Mouse (Mus musculus) small intestine, adult 2 months (tissue): ENCODE data around the gene Arhgap31. TPM values are rescaled to one million over a fixed set of nuclear protein-coding genes. Genes with fewer than 3 reads are reported as not detected.

Experiments
- H3K27ac ChIP-seq: fragments of 200-500 bp; 2 replicates; pipeline ENCODE4 v1.5.1; 2012; ENCODE audit warnings: low read depth, low read length, control low read depth, inconsistent platforms; ENCODE audit not compliant: insufficient read depth
- H3K27me3 ChIP-seq: fragments of 200-500 bp; 2 replicates; pipeline ENCODE4 v1.6.1; 2012; ENCODE audit warnings: mild to moderate bottlenecking, moderate library complexity, low read length, inconsistent platforms; ENCODE audit not compliant: control insufficient read depth, insufficient read depth
- H3K36me3 ChIP-seq: fragments of 200-500 bp; 2 replicates; pipeline ENCODE4 v1.6.1; 2012; ENCODE audit warnings: mild to moderate bottlenecking, low read length, control low read depth, inconsistent platforms; ENCODE audit not compliant: control insufficient read depth, insufficient read depth
- H3K4me1 ChIP-seq: fragments of 200-500 bp; 2 replicates; pipeline ENCODE4 v1.6.1; 2012; ENCODE audit warnings: low read length, inconsistent platforms, mixed read lengths; ENCODE audit not compliant: control insufficient read depth, insufficient read depth, insufficient read length
- H3K4me3 ChIP-seq: fragments of 200-500 bp; 2 replicates; pipeline ENCODE4 v1.5.1; 2012; ENCODE audit warnings: low read depth, mild to moderate bottlenecking, control low read depth, inconsistent platforms, low read length, moderate library complexity
- CTCF ChIP-seq: fragments of 200-500 bp; IDR thresholded peaks from 2 replicates; pipeline ENCODE4 v1.5.1; 2012; ENCODE audit warnings: low read depth, mild to moderate bottlenecking, control low read depth, inconsistent platforms, low read length, moderate library complexity, mixed read lengths; ENCODE audit not compliant: insufficient replicate concordance, insufficient read length; ENCODE audit errors: extremely low read depth
- POLR2A ChIP-seq: fragments of 200-500 bp; IDR thresholded peaks from 2 replicates; pipeline ENCODE4 v1.6.1; 2012; ENCODE audit warnings: low read depth, mild to moderate bottlenecking, control low read depth, inconsistent platforms, low read length, moderate library complexity
- WGBS: fragments of 180-500 bp; shearing (Covaris S2); methylation state at CpG from one replicate; pipeline ENCODE4 v1.1.7; 2018; 5-methylcytosine and 5-hydroxymethylcytosine counted together
- polyA plus RNA-seq: library from polyadenylated mRNA; depleted of rRNA; stranded (reverse); fragments of >200 nt; gene quantifications from 2 replicates; pipeline ENCODE4 v1.2.3, GENCODE M21; 2012; rRNA removed

The Arhgap31 gene
- polyA plus RNA-seq = 2.0 and 4.0 TPM in 2 replicates

DNA sequence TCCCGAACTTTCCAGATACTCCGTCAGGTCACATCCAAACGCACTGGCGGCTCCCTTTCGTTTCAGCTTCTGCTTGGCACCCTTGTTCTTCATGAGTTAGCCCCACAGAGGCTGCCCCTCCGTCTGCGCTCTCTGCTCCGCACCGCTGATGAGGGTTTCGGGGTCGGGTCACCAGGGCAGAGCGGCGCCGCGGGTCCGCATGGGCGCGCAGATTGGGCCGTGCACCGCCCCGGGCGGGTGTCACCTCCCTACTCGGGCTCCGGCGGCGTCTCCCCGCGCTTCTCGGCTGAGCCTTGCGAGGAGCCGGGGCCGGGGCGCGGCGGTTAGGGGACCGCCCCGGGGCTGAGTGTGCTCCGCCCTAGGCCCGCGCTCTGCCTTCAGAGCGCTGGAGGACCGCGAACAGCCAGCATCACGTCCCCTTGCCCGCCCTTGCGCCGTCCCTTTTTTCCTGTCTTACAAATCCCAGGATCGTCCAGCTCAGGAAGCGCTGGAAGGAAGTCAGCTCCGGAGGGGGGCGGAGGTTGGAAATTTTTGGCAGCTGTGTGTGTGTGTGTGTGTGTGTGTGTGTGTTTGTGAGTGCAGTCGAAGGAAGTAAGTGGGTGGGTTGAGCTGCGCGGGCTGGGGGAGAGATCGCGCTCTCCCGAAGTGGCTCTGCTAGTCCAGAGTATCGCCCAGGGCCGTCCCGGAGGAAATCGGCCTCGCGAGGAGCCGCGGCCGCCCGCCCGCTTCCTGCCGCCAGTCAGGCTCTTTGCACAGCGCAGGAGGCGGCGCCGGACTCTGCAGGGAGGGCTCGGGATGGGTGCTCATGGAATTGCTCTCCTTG is at the start of gene Arhgap31:
TSS of gene Arhgap31 (minus strand) at position 694 of the 823 bp plus-strand sequence.
- no peaks in the 10 kb centered on the region for H3K36me3 ChIP-seq
- WGBS = under 1% methylated on average over 74 of the region's 74 CpGs
- H3K27ac ChIP-seq = peak within 1 kb of the TSS; percentile 91
- H3K4me3 ChIP-seq = peak within 1 kb of the TSS; percentile 95
- TF ChIP-seq POLR2A (peak; percentile 43), CTCF (no peak)
- H3K27me3 ChIP-seq = no peaks in the 10 kb centered on the region
- no peaks in the 10 kb centered on the region for H3K4me1 ChIP-seq

DNA sequence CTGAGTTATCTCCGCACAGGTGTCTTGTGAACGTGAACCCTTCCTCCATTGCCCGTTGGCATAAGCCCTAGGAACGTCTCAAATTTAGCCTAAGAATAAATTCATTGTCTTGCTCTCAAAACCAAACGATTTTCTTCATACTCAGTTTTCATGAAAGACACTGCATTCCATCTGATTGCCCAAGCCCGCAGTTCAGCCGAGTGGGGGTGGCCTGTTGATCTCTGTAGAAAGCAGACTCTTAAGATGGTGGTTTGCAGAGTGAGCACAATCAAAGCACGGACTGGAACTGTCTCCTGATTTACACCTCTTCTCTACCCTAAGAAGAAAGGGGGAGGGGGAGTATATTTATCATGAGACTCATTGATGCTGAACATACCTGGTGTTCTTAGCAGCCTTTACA is 49.3 kb upstream of the Arhgap31 start:
- no peak overlapping the region for H3K4me3 ChIP-seq
- 86% methylated on average over 8 of the region's 8 CpGs for WGBS
- peaks cover 26% of the 10 kb centered on the region for H3K36me3 ChIP-seq
- no peak overlapping the region for H3K27ac ChIP-seq
- peaks cover 5% of the 10 kb centered on the region; the same call in 1 of the 2 replicates for H3K4me1 ChIP-seq
- TF ChIP-seq CTCF (no peak), POLR2A (no peak)
- H3K27me3 ChIP-seq = no peaks in the 10 kb centered on the region

GRCm38 (mm10) chr16:38761972-38762371 is 48.9 kb upstream of the Arhgap31 start:
- no peak overlapping the region for H3K27ac ChIP-seq
- H3K27me3 ChIP-seq = no peaks in the 10 kb centered on the region
- WGBS = 78% methylated on average over 5 of the region's 5 CpGs
- TF ChIP-seq CTCF = no peak
- no peak for TF ChIP-seq POLR2A
- H3K4me3 ChIP-seq = no peak overlapping the region
- peaks cover 5% of the 10 kb centered on the region; the same call in 1 of the 2 replicates for H3K4me1 ChIP-seq
- peaks cover 23% of the 10 kb centered on the region for H3K36me3 ChIP-seq

- WGBS = 78% methylated on average over 6 of the region's 6 CpGs
- Histone ChIP-seq H3K27me3 (no peaks in the 10 kb centered on the region), H3K27ac (no peak overlapping the region), H3K4me3 (no peak overlapping the region), H3K4me1 (peaks cover 5% of the 10 kb centered on the region; the same call in 1 of the 2 replicates), H3K36me3 (peaks cover 20% of the 10 kb centered on the region)
- no peak for TF ChIP-seq POLR2A
- no peak for TF ChIP-seq CTCF
These were observed 47.8 kb upstream of the Arhgap31 start for GRCm38 (mm10) chr16:38760834-38761375.

- WGBS = 90% methylated on average over 5 of the region's 5 CpGs
These were observed 47.2 kb upstream of the Arhgap31 start for GRCm38 (mm10) chr16:38760239-38760638.

DNA sequence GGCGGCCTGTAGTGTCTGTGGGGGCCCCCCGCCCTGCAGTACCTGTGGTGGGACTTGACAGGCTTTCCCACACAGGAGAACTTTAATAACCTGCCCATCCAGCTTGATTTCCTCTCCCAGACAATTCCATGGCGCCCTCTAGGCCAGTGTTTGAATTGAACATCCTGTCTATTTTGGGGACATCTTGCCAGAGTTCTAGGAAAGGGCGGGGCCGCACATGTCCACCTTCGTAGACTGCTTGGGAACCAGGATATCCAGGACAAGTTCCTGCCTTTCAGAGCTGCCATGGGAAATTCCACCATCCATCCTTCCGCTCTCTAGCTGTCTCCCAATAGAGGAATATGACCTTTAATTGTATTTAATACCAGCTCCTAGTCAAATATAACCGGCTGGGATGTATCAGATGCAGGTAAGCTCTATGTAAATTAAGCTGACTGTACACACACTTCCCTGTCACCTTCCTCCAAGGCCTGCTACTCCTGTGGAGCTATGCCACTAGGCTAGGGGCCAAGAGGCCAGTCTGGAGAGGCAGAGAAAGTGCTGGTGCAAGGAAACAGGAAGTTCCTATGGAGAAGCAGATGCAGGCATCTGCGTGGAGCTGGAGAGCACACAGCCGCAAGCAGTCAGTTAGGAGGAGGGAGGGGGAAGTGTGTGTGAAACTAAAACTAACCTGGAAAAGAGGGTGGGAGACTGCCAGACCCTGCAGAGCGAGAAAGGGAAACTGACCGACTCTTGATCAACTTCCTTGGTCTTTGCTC is 45.2 kb upstream of the Arhgap31 start:
- H3K4me3 ChIP-seq = no peak overlapping the region
- WGBS = 70% methylated on average over 12 of the region's 12 CpGs
- peaks cover 5% of the 10 kb centered on the region for H3K4me1 ChIP-seq
- peaks cover 24% of the 10 kb centered on the region for H3K36me3 ChIP-seq
- TF ChIP-seq CTCF = no peak
- no peaks in the 10 kb centered on the region for H3K27me3 ChIP-seq
- H3K27ac ChIP-seq = no peak overlapping the region

More at GRCm38 (mm10) chr16:38760239-38760638, 47.2 kb upstream of the Arhgap31 start:
- H3K27ac ChIP-seq = no peak overlapping the region
- peaks cover 5% of the 10 kb centered on the region for H3K4me1 ChIP-seq
- TF ChIP-seq CTCF (no peak), POLR2A (no peak)
- H3K36me3 ChIP-seq = peaks cover 17% of the 10 kb centered on the region
- H3K4me3 ChIP-seq = no peak overlapping the region
- no peaks in the 10 kb centered on the region for H3K27me3 ChIP-seq

DNA sequence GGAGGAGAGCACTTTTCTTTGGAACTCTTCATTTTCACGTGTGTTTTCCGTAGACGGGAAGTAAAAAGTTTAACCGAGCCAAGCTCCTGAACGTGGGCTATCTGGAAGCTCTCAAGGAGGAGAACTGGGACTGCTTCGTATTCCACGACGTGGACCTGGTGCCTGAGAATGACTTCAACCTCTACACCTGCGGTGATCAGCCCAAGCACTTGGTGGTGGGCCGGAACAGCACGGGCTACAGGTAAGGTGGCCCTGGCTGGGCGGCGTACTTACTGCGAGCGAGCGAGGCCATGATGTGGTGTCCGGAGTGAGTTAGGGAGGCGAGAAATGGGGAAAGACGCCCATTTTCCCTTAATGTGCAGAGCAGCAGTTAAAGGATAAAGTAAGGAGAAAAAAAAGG is 44.6 kb upstream of the Arhgap31 start:
- WGBS = 96% methylated on average over 19 of the region's 19 CpGs
- peaks cover 23% of the 10 kb centered on the region for H3K36me3 ChIP-seq
- H3K27ac ChIP-seq = no peak overlapping the region; the same call in 1 of the 2 replicates
- no peak for TF ChIP-seq POLR2A
- TF ChIP-seq CTCF = no peak
- no peaks in the 10 kb centered on the region for H3K27me3 ChIP-seq
- H3K4me1 ChIP-seq = peaks cover 5% of the 10 kb centered on the region
- H3K4me3 ChIP-seq = no peak overlapping the region
